Mouse (Mus musculus): ENCODE measurements around the gene Gm21292.
"Not testable (repeated sequence)": the region's sequence is repeated elsewhere in the genome, so short reads cannot be mapped to it uniquely, and the experiment has no call there.

Gene Gm21292

DNA sequence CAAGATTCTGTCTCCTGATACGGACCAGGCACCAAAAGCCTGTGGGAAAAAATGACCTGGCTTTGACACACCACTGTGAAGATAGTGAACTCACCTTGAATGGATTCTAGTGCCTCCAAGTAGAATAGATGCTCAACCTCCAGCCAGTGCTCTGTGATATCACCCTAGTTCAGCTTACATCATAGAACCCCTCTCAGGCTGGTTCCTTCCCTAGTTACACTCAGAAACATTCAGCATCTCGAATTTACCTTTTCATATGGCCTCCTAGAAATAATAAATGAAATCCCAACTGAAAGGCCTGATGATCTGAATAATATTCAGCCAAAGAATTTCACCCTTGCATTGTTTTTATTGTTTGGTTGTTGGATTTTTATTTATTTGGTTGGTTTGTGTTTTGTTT, at the start of gene Gm21292:
Gene Gm21292 (minus strand): TSS at position 101 of the 400 bp plus-strand sequence.
- DNase-seq: not testable (repeated sequence)
